Mouse (Mus musculus): ENCODE measurements at regions not wholly inside any gene's neighbourhood (a gene's known extent, or its start where the extent isn't known, plus 50 kb on each side); places are given as distances from the start of the nearest gene placed in this dataset.

- TF ChIP-seq POLR2A (IDR thresholded peaks at IDR 0.05; ENCODE audit: insufficient read depth, low read depth, low read length), result no peak
- no peak for TF ChIP-seq EP300 (IDR thresholded peaks at IDR 0.05; ENCODE audit: insufficient read depth, low read depth, low read length)
- TF ChIP-seq CTCF (IDR thresholded peaks at IDR 0.05), result no peak
These were observed 163.5 kb downstream of the Fam43a start for GRCm38 (mm10) chr16:30762898-30763595.
